Mouse (Mus musculus): ENCODE data around the gene Coro2b. TPM values are rescaled to one million over a fixed set of nuclear protein-coding genes. Genes with fewer than 3 reads are reported as not detected.

Coro2b gene
- polyA plus RNA-seq, 1 experiment from 2014 or later, result 9.6 TPM

DNA sequence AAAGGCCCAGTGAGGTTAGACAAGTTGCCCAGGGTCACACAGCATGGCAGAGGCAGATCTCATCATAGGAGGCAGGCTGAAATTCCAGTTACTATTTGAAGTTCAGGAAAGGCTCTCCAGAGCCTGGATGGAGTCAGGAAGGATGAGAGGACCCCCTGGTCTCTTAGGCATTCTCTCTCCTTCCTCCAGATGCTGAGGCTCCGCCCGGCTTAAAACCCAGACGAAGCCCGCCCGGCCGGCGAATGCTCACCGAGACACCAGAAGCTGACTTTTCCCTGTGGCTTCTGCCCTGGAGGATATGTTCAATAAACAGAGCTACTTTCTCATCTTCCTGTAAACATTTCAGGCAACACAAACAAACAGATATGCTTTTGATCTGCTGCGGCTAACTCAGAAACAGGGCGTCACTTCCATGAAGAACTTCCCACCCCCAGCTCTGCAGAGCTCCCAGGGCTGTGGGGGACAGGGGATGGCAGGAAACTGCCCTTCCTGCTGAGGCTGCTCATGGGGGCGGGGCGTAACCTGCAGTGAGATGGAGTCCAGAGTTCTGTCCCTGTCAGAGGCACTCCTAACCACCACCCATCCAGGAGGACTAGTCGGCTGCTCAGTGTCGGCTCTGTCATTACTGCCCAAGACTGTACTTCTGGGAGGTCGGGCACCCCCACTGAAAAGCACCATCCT, 13.9 kb downstream of the Coro2b start:
- H3K9me3 ChIP-seq, result no peaks in the 10 kb centered on the region
- peak overlapping the region; percentile 57 for H3K27ac ChIP-seq
- 0 out of 2 replicates have a peak overlapping the region, but pooled peaks have one; percentile 13 for H3K4me2 ChIP-seq
- no peak overlapping the region for H3K4me3 ChIP-seq (replicated peaks)
- no peaks in the 10 kb centered on the region for H3K36me3 ChIP-seq
- H3K27me3 ChIP-seq (replicated peaks), result no peaks in the 10 kb centered on the region; the same call in 1 of the 2 replicates
- H3K9ac ChIP-seq, result no peak overlapping the region
- H3K4me1 ChIP-seq, result peaks cover 38% of the 10 kb centered on the region
- WGBS, result 26% methylated on average over 15 of the region's 15 CpGs
- ATAC-seq (ENCODE audit: insufficient read depth, low FRiP score, low read depth), result no peak

DNA sequence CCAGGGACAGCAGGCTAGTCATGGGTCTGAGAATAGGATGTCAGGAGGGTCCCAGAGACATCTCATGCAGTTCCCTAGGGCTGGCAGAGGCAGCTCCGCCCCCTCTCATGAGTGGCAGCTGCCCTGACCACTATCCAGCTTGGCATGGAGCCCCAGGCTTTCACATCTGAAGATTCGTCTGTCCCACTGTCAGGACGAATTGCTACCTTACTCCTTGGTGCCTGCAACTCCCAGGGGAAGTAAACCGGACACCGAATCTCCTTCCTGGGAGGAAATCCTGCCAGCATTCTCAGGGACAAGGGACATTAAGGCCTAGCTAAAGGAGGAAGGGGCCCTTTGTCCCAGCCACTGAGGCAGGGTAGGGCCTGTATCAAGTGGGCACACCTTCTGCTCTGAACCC, 14.6 kb downstream of the Coro2b start:
- ATAC-seq (ENCODE audit: insufficient read depth, low FRiP score, low read depth), result no peak
- H3K4me3 ChIP-seq (replicated peaks), result no peak overlapping the region
- no peaks in the 10 kb centered on the region for H3K36me3 ChIP-seq
- no peaks in the 10 kb centered on the region; the same call in 1 of the 2 replicates for H3K27me3 ChIP-seq (replicated peaks)
- no peak overlapping the region for H3K9ac ChIP-seq
- no peak overlapping the region for H3K4me2 ChIP-seq
- peaks cover 38% of the 10 kb centered on the region for H3K4me1 ChIP-seq
- WGBS, result 61% methylated on average over 5 of the region's 5 CpGs
- H3K27ac ChIP-seq, result peak overlapping the region; percentile 57
- no peaks in the 10 kb centered on the region for H3K9me3 ChIP-seq

DNA sequence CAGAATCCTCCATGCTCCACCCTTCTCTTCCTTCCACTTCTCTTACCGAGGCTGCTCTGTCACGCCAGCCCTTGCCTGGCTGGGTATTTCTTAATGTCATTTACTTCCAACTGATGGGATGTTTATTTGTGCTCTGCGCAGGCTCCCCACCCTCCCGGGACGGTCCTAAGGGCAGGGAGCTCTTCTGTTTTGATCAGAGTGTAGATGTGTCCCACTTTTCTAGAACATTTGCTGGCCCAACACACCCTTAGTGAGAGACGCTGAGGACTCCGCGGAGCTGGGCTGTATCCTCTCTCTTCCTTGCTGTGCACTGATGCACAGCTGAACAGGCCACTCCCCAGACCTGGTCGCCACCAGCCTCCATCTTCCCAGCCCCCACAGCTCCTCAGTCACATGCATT, 15.3 kb downstream of the Coro2b start:
- H3K27ac ChIP-seq, result 0 out of 2 replicates have a peak overlapping the region, but pooled peaks have one; percentile 7
- H3K9ac ChIP-seq, result no peak overlapping the region
- no peaks in the 10 kb centered on the region; the same call in 1 of the 2 replicates for H3K27me3 ChIP-seq (replicated peaks)
- H3K4me1 ChIP-seq, result peaks cover 33% of the 10 kb centered on the region
- WGBS, result 49% methylated on average over 9 of the region's 9 CpGs
- ATAC-seq (ENCODE audit: insufficient read depth, low FRiP score, low read depth), result no peak
- H3K4me2 ChIP-seq, result no peak overlapping the region
- no peaks in the 10 kb centered on the region for H3K9me3 ChIP-seq
- no peaks in the 10 kb centered on the region for H3K36me3 ChIP-seq
- no peak overlapping the region for H3K4me3 ChIP-seq (replicated peaks)

DNA sequence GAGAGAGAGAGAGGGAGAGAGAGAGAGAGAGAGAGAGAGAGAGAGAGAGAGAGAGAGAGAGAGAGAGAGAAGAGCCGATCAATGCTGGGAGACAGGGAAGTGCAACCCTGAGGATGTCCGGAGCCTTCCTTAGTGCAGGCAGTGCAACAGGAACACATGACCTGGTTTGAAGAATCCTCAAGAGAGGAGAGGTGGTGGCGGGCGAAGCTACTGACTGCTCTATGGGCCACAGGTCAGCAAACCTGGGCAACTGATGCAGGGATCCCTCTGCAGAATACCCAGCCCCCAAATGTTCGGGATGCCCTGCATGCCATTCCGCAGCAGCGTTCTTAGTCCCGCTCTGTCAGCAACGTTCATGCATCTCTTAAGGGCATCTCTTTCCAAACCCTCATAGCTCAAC, 15.9 kb downstream of the Coro2b start:
- no peak overlapping the region for H3K27ac ChIP-seq
- no peak for ATAC-seq (ENCODE audit: insufficient read depth, low FRiP score, low read depth)

DNA sequence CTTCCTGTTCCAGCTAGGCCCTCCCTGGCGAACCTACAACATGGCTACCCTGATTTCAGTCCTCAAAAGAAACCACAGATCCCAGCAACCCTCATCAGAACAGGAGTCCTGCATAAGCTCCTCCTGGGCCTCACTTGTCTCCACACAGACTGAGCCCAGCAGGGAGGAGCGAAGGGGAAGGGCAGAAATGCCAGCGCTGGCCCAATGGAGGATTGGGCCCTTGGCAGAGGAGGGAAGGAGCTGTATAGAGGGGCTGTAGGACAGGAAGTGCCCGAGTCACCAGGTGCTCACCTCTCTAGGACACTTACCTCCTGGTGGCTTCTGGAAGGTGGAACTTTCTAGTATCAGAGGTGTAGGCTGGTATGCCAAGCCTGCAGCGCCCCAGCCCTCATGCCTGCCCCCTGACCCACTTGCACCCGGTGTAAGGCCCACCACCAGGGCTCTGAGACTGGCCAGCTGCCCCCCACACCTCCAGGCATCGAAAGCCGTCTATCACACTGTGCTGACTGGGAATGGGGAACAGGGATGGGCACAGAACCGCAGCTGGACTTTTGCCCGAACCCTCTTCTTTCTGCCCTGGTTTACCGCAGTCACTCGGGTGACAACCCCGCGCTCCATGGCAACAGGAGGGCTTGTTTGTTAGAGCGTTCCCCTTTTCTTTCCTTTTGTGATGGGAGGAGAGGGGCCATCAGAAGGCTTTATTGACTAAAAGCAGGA, 16.9 kb downstream of the Coro2b start:
- Histone ChIP-seq H3K9ac (no peak overlapping the region), H3K27me3 (replicated peaks) (no peaks in the 10 kb centered on the region; the same call in 1 of the 2 replicates), H3K4me3 (replicated peaks) (no peak overlapping the region), H3K36me3 (no peaks in the 10 kb centered on the region), H3K9me3 (no peaks in the 10 kb centered on the region), H3K27ac (no peak overlapping the region), H3K4me2 (no peak overlapping the region), H3K4me1 (peaks cover 28% of the 10 kb centered on the region)
- WGBS, result 82% methylated on average over 15 of the region's 15 CpGs
- no peak for ATAC-seq (ENCODE audit: insufficient read depth, low FRiP score, low read depth)

More for the DNA sequence above, 15.9 kb downstream of the Coro2b start:
- peaks cover 28% of the 10 kb centered on the region for H3K4me1 ChIP-seq
- H3K4me2 ChIP-seq, result no peak overlapping the region
- H3K9ac ChIP-seq, result no peak overlapping the region
- no peaks in the 10 kb centered on the region for H3K36me3 ChIP-seq
- 54% methylated on average over 9 of the region's 9 CpGs for WGBS
- no peaks in the 10 kb centered on the region; the same call in 1 of the 2 replicates for H3K27me3 ChIP-seq (replicated peaks)
- no peaks in the 10 kb centered on the region for H3K9me3 ChIP-seq
- no peak overlapping the region for H3K4me3 ChIP-seq (replicated peaks)

DNA sequence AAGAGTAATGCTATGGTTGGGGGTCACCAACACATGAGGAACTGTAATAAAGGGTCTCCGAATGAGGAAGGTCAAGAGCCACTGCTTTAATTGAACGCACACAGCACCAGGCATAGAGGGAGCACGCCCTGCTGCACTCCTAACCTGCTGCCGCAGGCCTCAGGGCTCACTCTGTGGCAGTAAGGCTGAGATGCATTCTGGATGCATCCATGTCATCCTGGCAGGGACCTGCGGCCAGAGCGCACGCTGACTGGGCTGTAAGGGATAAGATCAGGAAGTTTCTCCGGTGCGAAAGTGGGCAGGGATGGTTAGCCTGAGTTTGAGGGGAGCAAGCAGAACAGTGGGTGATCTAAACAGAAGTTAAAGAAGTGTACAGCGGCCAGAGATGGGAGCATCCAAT, 17.5 kb downstream of the Coro2b start:
- no peak overlapping the region for H3K9ac ChIP-seq
- no peaks in the 10 kb centered on the region for H3K36me3 ChIP-seq
- WGBS, result 90% methylated on average over 10 of the region's 10 CpGs
- no peaks in the 10 kb centered on the region for H3K9me3 ChIP-seq
- H3K4me3 ChIP-seq (replicated peaks), result no peak overlapping the region
- H3K4me1 ChIP-seq, result peaks cover 34% of the 10 kb centered on the region
- H3K27me3 ChIP-seq (replicated peaks), result no peaks in the 10 kb centered on the region; the same call in 1 of the 2 replicates
- H3K27ac ChIP-seq, result no peak overlapping the region
- no peak overlapping the region for H3K4me2 ChIP-seq
- no peak for ATAC-seq (ENCODE audit: insufficient read depth, low FRiP score, low read depth)

DNA sequence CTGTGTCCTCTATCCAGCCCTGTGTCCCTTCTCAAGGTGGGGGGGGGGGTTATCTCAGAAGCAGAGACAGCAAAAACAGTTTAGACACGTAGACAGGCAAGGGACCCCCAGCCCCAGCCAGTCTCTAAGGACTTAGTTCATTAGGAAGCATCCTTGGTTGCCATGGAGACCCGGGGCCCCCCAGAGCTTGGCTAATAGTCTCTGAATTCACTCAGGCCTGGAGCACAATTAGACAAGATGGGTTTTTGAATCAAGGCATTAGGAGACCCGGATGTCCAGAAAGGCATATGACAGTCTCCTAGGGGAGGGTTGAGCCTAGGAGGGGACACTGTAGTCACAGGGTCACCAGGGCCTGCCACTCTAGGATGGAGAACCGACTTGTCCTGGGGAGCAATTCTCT, 18.3 kb downstream of the Coro2b start:
- H3K4me2 ChIP-seq, result no peak overlapping the region
- no peak overlapping the region for H3K4me3 ChIP-seq (replicated peaks)
- H3K4me1 ChIP-seq, result peaks cover 35% of the 10 kb centered on the region
- H3K9me3 ChIP-seq, result no peaks in the 10 kb centered on the region
- H3K27ac ChIP-seq, result no peak overlapping the region
- no peaks in the 10 kb centered on the region; the same call in 1 of the 2 replicates for H3K27me3 ChIP-seq (replicated peaks)
- no peak for ATAC-seq (ENCODE audit: insufficient read depth, low FRiP score, low read depth)
- 66% methylated on average over 4 of the region's 4 CpGs for WGBS
- no peak overlapping the region for H3K9ac ChIP-seq
- H3K36me3 ChIP-seq, result no peaks in the 10 kb centered on the region

DNA sequence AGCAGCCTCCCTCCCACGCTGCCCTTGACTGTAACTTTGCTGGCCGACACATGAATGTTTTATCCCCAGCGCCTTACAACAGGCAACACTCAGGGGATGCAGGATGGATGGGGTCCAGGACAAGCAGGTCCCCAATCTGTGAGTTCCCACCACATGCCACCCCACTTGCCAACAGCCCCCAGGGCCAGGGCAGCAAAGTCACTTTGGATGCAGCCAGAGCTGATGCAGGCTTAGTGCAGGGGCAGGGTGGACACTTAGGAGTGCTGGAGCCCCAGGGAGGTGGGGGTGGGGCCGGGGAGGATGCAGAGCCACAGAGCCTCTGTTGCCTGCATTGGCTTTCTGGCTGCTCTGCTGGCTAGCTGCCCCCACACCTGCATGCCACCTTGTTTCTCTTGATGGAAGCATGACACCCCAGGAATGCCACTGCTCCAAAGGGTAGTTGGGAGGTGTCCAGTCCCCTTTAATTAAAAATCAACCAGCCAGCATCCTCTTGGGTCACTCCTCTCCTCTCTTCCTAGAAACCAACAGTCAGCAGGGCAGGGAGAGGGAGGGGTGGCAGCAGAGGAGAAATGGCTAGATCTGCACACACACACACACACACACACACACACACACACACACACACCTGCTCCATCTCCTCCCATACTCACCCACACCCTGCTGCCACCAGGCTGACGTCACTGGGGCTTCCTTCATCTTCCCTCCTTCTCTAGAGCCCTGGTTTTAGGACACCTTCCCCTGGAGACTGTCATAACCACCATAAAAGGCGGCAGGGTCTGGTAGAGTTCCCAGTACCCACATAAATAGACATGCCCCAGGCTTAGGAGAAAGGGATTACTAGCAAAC, 19.5 kb downstream of the Coro2b start:
- no peaks in the 10 kb centered on the region; the same call in 1 of the 2 replicates for H3K27me3 ChIP-seq (replicated peaks)
- no peaks in the 10 kb centered on the region for H3K36me3 ChIP-seq
- H3K4me2 ChIP-seq, result no peak overlapping the region
- H3K4me3 ChIP-seq (replicated peaks), result no peak overlapping the region
- no peak overlapping the region for H3K9ac ChIP-seq
- no peak for ATAC-seq (ENCODE audit: insufficient read depth, low FRiP score, low read depth)
- no peak overlapping the region for H3K27ac ChIP-seq
- peaks cover 28% of the 10 kb centered on the region for H3K4me1 ChIP-seq
- H3K9me3 ChIP-seq, result no peaks in the 10 kb centered on the region
- 79% methylated on average over 6 of the region's 6 CpGs for WGBS

DNA sequence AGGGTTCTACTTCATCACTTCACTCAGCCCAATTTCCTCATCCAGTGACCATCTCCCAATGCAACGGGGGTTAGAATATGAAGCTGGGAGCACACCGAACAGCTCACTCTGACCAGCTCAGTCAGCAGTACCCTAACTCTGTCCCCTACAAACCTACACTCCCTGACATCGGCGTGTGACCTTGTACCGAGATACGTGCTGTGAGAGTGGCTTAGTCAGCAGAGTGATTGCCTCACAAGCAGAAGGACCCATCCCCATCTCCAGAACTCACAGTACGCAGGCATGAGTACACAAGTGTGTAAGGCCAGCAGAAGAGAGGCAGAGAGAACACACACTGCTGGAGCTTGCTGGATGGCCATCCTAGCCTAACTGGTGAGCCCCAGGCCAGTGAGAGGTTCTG, 21.7 kb downstream of the Coro2b start:
- H3K36me3 ChIP-seq, result no peaks in the 10 kb centered on the region
- peaks cover 14% of the 10 kb centered on the region for H3K4me1 ChIP-seq
- no peak overlapping the region for H3K27ac ChIP-seq
- H3K9me3 ChIP-seq, result no peaks in the 10 kb centered on the region
- H3K27me3 ChIP-seq (replicated peaks), result no peaks in the 10 kb centered on the region; the same call in 1 of the 2 replicates
- ATAC-seq (ENCODE audit: insufficient read depth, low FRiP score, low read depth), result no peak
- WGBS, result 83% methylated on average over 7 of the region's 7 CpGs
- no peak overlapping the region for H3K4me2 ChIP-seq
- H3K4me3 ChIP-seq (replicated peaks), result no peak overlapping the region
- no peak overlapping the region for H3K9ac ChIP-seq

DNA sequence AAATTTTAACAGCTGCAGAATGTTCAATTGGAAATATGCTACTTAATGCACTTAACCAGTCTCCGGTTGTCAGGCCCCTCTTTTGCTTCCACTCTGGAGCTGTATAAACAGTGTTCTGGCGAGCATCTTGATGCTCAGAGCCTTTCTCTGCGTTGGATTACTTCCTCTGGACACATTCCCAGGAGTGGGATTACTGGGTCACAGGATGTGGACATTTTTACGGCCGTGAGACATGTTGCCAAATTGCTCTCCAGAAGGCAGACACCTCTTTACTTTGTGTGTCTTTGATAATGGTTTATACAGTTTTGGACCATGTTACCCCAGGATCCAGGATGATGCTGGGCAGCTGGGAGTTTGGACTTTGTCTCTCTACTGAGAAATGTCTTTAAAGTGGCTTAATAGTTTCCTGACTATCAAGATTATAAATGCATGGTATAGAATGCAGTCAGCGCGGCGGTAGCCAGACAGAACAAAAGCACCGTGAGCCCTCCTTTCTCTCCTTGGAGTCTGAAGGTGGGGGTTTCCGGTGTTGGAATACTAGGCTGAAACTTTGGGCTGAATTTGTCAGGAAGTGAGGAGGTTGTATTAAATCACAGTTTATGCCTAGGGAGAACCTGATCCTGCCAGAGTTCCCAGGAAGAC, 23.2 kb downstream of the Coro2b start:
- Histone ChIP-seq H3K36me3 (no peaks in the 10 kb centered on the region), H3K4me3 (replicated peaks) (no peak overlapping the region), H3K9me3 (no peaks in the 10 kb centered on the region), H3K27ac (peak overlapping the region; percentile 71), H3K4me1 (peaks cover 14% of the 10 kb centered on the region), H3K9ac (no peak overlapping the region), H3K4me2 (no peak overlapping the region), H3K27me3 (replicated peaks) (no peaks in the 10 kb centered on the region)
- ATAC-seq (ENCODE audit: insufficient read depth, low FRiP score, low read depth), result peak; percentile 67
- 35% methylated on average over 10 of the region's 10 CpGs for WGBS

DNA sequence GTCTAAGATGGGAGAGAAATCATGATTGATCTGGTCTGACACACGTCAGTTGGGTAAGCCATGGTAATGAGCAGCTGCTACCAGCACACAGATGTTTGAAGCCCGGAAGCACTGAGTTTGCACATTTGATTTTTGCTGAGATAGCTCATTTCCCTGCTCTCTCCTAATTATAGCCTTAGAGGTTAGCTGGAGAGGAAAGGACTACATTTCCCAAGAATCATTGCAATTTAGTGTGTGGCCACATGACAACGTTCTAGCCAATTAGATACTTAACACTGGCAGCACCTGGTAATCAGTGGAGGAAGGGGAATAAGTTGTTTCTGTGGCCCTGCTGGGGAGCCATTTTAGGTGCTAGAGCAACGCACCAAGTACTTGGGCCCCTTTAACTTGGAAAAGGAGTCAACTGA, 26.3 kb downstream of the Coro2b start:
- H3K9ac ChIP-seq, result no peak overlapping the region
- no peaks in the 10 kb centered on the region for H3K9me3 ChIP-seq
- no peaks in the 10 kb centered on the region for H3K27me3 ChIP-seq (replicated peaks)
- 58% methylated on average over 4 of the region's 4 CpGs for WGBS
- H3K4me3 ChIP-seq (replicated peaks), result no peak overlapping the region
- H3K27ac ChIP-seq, result no peak overlapping the region
- H3K4me2 ChIP-seq, result no peak overlapping the region
- peaks cover 14% of the 10 kb centered on the region for H3K4me1 ChIP-seq
- no peak for ATAC-seq (ENCODE audit: insufficient read depth, low FRiP score, low read depth)
- no peaks in the 10 kb centered on the region for H3K36me3 ChIP-seq

All from stomach, embryonic 15.5 days (tissue).